In genomic region chr1:189687654-189688387, GRCm38 (mm10) we compare ENCODE assay signal across 8 mouse cellular contexts. TPM values are rescaled to one million over a fixed set of nuclear protein-coding genes. Genes with fewer than 3 reads are reported as not detected.
DNase-seq lines count a peak whose midpoint lies in the region; ATAC-seq lines count a peak whose summit lies in the region.

Gene Cenpf, minus strand, starts transcription at chr1:189688086.

- peaks cover 4% of the 10 kb centered on the region; the same call in 1 of the 2 replicates for H3K4me1 ChIP-seq in forebrain, embryonic 14.5 days (ENCODE audit: control insufficient read depth, insufficient read depth, low read length)
- H3K4me1 ChIP-seq in neural tube, embryonic 15.5 days = peaks cover 17% of the 10 kb centered on the region

- WGBS in forebrain, embryonic 14.5 days = under 1% methylated on average over 51 of the region's 55 CpGs
- WGBS in neural tube, embryonic 15.5 days = under 1% methylated on average over 53 of the region's 55 CpGs

- intact Hi-C loops in heart, postnatal 14 days (cut with DNase I) = no loop called here

- peak; percentile 100 for DNase-seq in ES-CJ7 (ENCODE audit: low read depth, low spot score)
- DNase-seq in cerebellum, adult 11 months = peak; percentile 94
- peak; percentile 99 for DNase-seq in forebrain, embryonic 14.5 days (ENCODE audit: low spot score)
- peak; percentile 96 to 98 for DNase-seq in heart, postnatal 14 days
- DNase-seq in layer of hippocampus, adult 11-12 months (ENCODE audit: low spot score) = peak; percentile 97
- peak; percentile 98 to 99 for DNase-seq in lung, adult 18-20 months
- peak; percentile 99 for DNase-seq in testis, postnatal 14 days (ENCODE audit: low spot score)

- ATAC-seq in forebrain, embryonic 14.5 days = peak; percentile 100
- ATAC-seq in neural tube, embryonic 15.5 days (ENCODE audit: low FRiP score) = peak; percentile 100

- no peaks in the 10 kb centered on the region for H3K27me3 ChIP-seq in forebrain, embryonic 14.5 days (replicated peaks; ENCODE audit: control insufficient read depth, insufficient read depth, low read length)
- H3K27me3 ChIP-seq in neural tube, embryonic 15.5 days (replicated peaks) = no peaks in the 10 kb centered on the region

- H3K9ac ChIP-seq in forebrain, embryonic 14.5 days (ENCODE audit: low read length) = peak within 1 kb of the TSS; percentile 64
- H3K9ac ChIP-seq in neural tube, embryonic 15.5 days (replicated peaks) = no peak within 1 kb of the TSS

- peak within 1 kb of the TSS; percentile 34; the same call in 1 of the 2 replicates for H3K27ac ChIP-seq in forebrain, embryonic 14.5 days (ENCODE audit: low read depth, low read length)
- H3K27ac ChIP-seq in neural tube, embryonic 15.5 days (replicated peaks) = no peak within 1 kb of the TSS

- H3K9me3 ChIP-seq in forebrain, embryonic 14.5 days (replicated peaks; ENCODE audit: control insufficient read depth, low read length) = no peaks in the 10 kb centered on the region
- H3K9me3 ChIP-seq in neural tube, embryonic 15.5 days (replicated peaks) = no peaks in the 10 kb centered on the region

- peaks cover 22% of the 10 kb centered on the region for H3K36me3 ChIP-seq in forebrain, embryonic 14.5 days (ENCODE audit: control insufficient read depth, insufficient read depth, low read length)
- H3K36me3 ChIP-seq in neural tube, embryonic 15.5 days = no peaks in the 10 kb centered on the region

- peak within 1 kb of the TSS; percentile 75 for H3K4me2 ChIP-seq in forebrain, embryonic 14.5 days (ENCODE audit: low read length)
- peak within 1 kb of the TSS; percentile 85 for H3K4me2 ChIP-seq in neural tube, embryonic 15.5 days

- peak within 1 kb of the TSS; percentile 68 for H3K4me3 ChIP-seq in forebrain, embryonic 14.5 days (ENCODE audit: low read depth, low read length)
- H3K4me3 ChIP-seq in neural tube, embryonic 15.5 days (replicated peaks) = peak within 1 kb of the TSS; percentile 54

RNA-seq across cellular contexts. Expression of gene Cenpf, which starts in this region (rescaled TPM):
- polyA plus RNA-seq in forebrain, embryonic 14.5 days (2014; fragmentation: Nextera tagmentation; extraction: Ambion mirVana) = 43.6 and 50.5 TPM in 2 replicates
- total RNA-seq in heart, postnatal 14 days (2021) = 10 to 100 TPM in 1 of 2 experiments, 1 to 10 TPM in 1; 7.6 to 11.0 TPM
- 11.2 and 24.1 TPM in 2 replicates for polyA plus RNA-seq in neural tube, embryonic 15.5 days (2015; fragmentation: Nextera tagmentation; extraction: Ambion mirVana)
